Mouse (Mus musculus): Measurements from ENCODE around the gene Chst15.

GRCm38 (mm10) chr7:132323430-132323829, 6.4 kb upstream of the Chst15 start:
- TF ChIP-seq CTCF (IDR thresholded peaks at IDR 0.05) (no peak), EP300 (IDR thresholded peaks at IDR 0.05) (no peak)
